Mouse (Mus musculus): ENCODE measurements around the gene Mccc1. TPM values are rescaled to one million over a fixed set of nuclear protein-coding genes. Genes with fewer than 3 reads are reported as not detected.

The Mccc1 gene
- 111 and 116 TPM in 2 replicates for total RNA-seq (2021)
- long read RNA-seq, transcript Mccc1-201 (19 exons, 2,455 nt), result major isoform, 218 of 246 reads
- long read RNA-seq, partial matches to known transcripts, result 10 of 246 reads
- long read RNA-seq, other reads (novel, unspliced or antisense), result 18 of 246 reads

- peak; percentile 89 for DNase-seq
Measured at GRCm38 (mm10) chr3:36000275-36001239, at the start of gene Mccc1. Gene Mccc1, minus strand, starts transcription at chr3:36000678.

DNA sequence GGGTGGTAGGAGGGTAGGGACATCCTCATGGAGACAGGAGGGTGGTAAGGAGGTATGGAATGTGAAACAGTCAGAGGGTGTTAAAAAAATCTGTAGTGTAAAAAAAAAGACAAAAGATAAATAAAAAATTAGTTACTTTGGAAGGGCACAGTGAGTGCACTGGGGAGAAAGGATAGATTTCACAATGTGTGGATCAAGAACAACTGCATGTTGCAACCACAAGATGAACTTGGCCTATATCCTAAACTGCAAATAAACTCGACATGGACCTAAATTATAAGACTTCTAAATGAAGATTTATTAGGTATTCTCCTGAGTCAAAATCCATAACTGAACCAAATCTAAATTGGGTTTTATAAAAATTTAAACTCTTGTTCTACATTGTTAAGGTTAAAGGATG is 48.6 kb upstream of the Mccc1 start:
- DNase-seq, result no peak

GRCm38 (mm10) chr3:36045086-36045485 is 44.6 kb upstream of the Mccc1 start:
- no peak for DNase-seq

- no peak for DNase-seq
Measured at GRCm38 (mm10) chr3:36044520-36044919, 44.0 kb upstream of the Mccc1 start.

DNA sequence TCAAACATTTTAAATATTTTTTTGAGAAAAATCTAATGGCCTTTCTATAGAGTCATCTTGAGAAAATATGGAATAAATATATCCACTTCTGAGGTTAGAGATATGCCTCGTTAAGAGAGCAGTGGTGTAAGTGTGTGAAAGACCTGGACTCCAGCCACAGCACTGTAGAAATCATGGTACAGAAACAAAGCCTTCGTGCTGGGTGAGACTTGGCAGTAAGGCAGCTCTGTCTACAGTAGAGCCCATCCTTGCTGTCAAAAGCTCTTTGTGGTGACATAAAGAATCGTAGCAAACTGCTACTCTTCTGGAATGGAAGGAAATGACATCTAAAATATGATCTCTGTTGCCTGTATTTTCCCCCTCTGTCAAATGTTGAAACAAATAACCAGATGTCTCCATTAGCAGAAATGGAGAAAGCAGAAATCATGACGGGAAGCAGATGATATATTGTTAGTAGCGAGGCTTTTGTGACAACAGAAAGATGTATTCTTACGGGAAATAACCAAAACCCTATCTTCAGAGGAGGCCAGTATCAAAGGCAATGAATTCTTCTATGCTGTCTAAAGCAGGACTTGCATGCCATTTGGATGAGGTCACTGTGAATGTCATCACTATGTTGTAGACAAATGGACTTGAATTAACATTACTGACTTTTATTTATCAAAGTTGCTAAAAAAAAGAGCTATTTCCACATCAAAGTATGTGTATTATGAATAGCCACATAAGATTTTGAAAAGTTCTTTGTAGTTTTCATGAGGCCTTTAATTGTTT is 31.4 kb upstream of the Mccc1 start:
- DNase-seq, result no peak

GRCm38 (mm10) chr3:36029993-36030392 is 29.5 kb upstream of the Mccc1 start:
- DNase-seq, result no peak

- DNase-seq, result no peak
Measured at GRCm38 (mm10) chr3:36025732-36026131, 25.3 kb upstream of the Mccc1 start.

- no peak for DNase-seq
Measured at GRCm38 (mm10) chr3:36011239-36011638, 10.8 kb upstream of the Mccc1 start.

GRCm38 (mm10) chr3:36008411-36009154 is 8.1 kb upstream of the Mccc1 start:
- no peak for DNase-seq

GRCm38 (mm10) chr3:36004028-36004895 is 3.8 kb upstream of the Mccc1 start:
- peak; percentile 34 for DNase-seq

GRCm38 (mm10) chr3:35994552-35995531 is 5.6 kb downstream of the Mccc1 start:
- no peak for DNase-seq

GRCm38 (mm10) chr3:35990715-35991114 is 9.8 kb downstream of the Mccc1 start:
- peak; percentile 56 for DNase-seq

DNA sequence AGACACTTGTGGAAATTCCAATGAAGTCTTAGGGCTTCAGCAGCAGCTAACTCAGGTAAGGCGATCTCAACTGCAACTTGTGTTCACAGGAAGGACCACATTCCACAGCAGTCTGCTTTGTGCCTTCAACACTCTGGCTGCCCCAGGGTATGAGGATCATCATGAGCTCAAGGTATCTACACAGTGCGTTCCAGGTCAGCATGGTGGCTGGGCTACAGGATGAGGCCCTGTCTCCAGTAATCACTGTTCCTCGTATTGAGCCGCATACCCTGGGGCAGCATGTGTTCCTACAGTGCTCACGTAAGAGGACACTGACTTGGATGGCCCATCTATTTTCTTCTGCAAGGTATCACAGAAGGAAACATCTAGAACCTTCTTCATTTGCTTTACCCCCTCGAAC is 12.4 kb downstream of the Mccc1 start:
- DNase-seq, result no peak

GRCm38 (mm10) chr3:35986266-35986665 is 14.2 kb downstream of the Mccc1 start:
- no peak for DNase-seq

- peak; percentile 23 for DNase-seq
Measured at GRCm38 (mm10) chr3:35973551-35973950, 26.9 kb downstream of the Mccc1 start.

DNA sequence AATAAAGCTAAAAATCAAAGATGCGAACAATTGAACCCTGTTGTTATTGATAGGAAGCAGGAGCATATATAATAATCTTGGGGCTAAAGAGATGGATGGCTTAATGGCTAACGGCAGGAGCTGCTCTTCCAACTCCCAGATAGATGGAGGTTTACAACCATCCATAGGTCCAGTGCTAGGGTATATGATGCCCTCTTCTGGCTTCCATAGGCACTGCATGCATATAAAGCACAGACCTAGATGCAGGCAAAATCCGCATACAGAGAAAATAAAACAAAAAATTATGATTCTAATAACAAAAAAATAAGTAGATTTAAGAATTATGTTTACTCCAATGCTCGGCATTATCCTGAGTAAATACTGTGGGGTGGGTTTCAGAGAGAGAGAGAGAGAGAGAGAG is 27.5 kb downstream of the Mccc1 start:
- DNase-seq, result no peak

GRCm38 (mm10) chr3:35971149-35971548 is 29.3 kb downstream of the Mccc1 start:
- DNase-seq, result no peak

DNA sequence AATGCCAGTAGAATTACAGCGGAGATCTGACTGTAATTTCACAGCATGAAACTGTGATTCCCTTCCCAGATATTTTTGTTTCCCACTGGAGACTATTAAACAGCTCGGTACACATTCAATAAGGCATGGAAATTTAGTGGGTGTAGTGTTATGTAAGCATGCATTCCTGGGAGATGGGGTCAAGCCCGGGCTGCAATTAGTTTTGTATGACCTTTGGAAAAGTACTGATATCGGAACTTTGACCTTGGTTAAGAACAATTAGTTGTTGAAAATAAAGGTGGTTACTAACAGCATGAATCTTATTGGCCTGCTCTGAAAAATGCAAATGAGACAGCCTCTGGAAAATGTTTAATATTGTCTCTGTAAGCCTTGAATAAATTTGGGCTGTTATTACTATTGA is 30.0 kb downstream of the Mccc1 start:
- no peak for DNase-seq

GRCm38 (mm10) chr3:35967366-35967921 is 33.0 kb downstream of the Mccc1 start:
- no peak for DNase-seq

DNA sequence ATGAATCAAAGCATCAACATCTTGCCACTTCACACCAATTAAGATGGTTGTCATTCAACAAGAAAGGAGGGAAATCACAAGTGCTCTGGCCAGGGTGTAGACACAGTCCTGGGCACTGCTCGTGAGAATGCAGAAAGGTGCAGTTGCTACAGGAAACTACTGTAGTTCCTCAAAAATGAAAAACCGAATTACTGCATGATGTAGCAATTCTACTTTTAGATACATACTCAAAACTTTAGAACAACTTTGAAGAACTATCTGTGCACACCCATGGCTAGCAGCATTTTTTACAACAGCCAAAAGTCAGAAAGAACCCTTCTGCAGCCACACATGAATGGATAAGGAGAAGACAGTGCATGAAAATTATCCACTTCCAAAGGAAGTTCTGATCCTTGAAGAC is 34.0 kb downstream of the Mccc1 start:
- DNase-seq, result no peak
